Mouse (Mus musculus) megakaryocyte, embryonic 14.5 days (primary cell): ENCODE measurements around the gene Mcm9.

Experiments used
- FLI1 ChIP-seq: IDR thresholded peaks from 2 replicates; pipeline ENCODE4 v1.6.1; 2012; ENCODE audit warnings: low read length, inconsistent platforms, mixed read lengths
- GATA1 ChIP-seq: IDR thresholded peaks from 3 replicates; pipeline ENCODE4 v1.6.1; 2012; ENCODE audit warnings: mixed read lengths, low read length, inconsistent platforms, borderline replicate concordance

GRCm38 (mm10) chr10:53532297-53532696 is 97.9 kb downstream of the Mcm9 start:
- TF ChIP-seq GATA1 (no peak), FLI1 (no peak)
